Mouse (Mus musculus) limb, embryonic 14.5 days (tissue): ENCODE results near the gene Akap13. TPM values are rescaled to one million over a fixed set of nuclear protein-coding genes. Genes with fewer than 3 reads are reported as not detected.

Experiments used
- ATAC-seq: fragments of 200-750 bp; cut with Nextera tagmentation; 2 replicates; pipeline ENCODE4 v1.8.0; 2017; ENCODE audit warnings: low read depth, moderate number of reproducible peaks, moderate TSS enrichment; ENCODE audit not compliant: low FRiP score
- DNase-seq: peaks from one replicate; pipeline ENCODE4 v3.0.0-alpha.2; 2015; ENCODE audit warnings: low spot score
- H3K27ac ChIP-seq: fragments of 300-500 bp; sonication (generic); replicated peaks from 2 replicates; pipeline ENCODE4 v1.5.1; 2014; ENCODE audit warnings: low read depth, mild to moderate bottlenecking, low read length, moderate library complexity, mixed read lengths
- H3K27me3 ChIP-seq: fragments of 300-500 bp; sonication (generic); 2 replicates; pipeline ENCODE4 v1.6.1; 2014; ENCODE audit warnings: low read length, mixed read lengths; ENCODE audit not compliant: control insufficient read depth, insufficient read depth
- H3K36me3 ChIP-seq: fragments of 300-500 bp; sonication (generic); 2 replicates; pipeline ENCODE4 v1.6.1; 2014; ENCODE audit warnings: mild to moderate bottlenecking, low read length, moderate library complexity, mixed read lengths; ENCODE audit not compliant: control insufficient read depth, insufficient read depth
- H3K4me1 ChIP-seq: fragments of 300-500 bp; sonication (generic); 2 replicates; pipeline ENCODE4 v1.6.1; 2014; ENCODE audit warnings: antibody characterized with exemption, low read length, mixed read lengths; ENCODE audit not compliant: control insufficient read depth, insufficient read depth
- H3K4me2 ChIP-seq: fragments of 300-500 bp; sonication (generic); replicated peaks from 2 replicates; pipeline ENCODE4 v1.6.1; 2014; ENCODE audit warnings: low read depth, mild to moderate bottlenecking, low read length, moderate library complexity; ENCODE audit not compliant: severe bottlenecking
- H3K4me3 ChIP-seq: fragments of 300-500 bp; sonication (generic); replicated peaks from 2 replicates; pipeline ENCODE4 v1.5.1; 2014; ENCODE audit warnings: low read length
- H3K9ac ChIP-seq: fragments of 300-500 bp; sonication (generic); 2 replicates; pipeline ENCODE4 v1.6.1; 2014; ENCODE audit warnings: mild to moderate bottlenecking, low read depth, low read length, moderate library complexity; ENCODE audit not compliant: severe bottlenecking
- H3K9me3 ChIP-seq: fragments of 300-500 bp; sonication (generic); 2 replicates; pipeline ENCODE4 v1.6.1; 2016; ENCODE audit warnings: low read length; ENCODE audit not compliant: control insufficient read depth
- POLR2A ChIP-seq: fragments of 200-500 bp; IDR thresholded peaks from 2 replicates; pipeline ENCODE4 v1.8.0; 2012; ENCODE audit warnings: inconsistent platforms, mild to moderate bottlenecking, moderate library complexity, borderline replicate concordance; ENCODE audit not compliant: insufficient read depth, insufficient read length; ENCODE audit errors: extremely low read depth
- WGBS: fragments of 180-500 bp; shearing (Covaris S2); extraction: QIAGEN DNeasy Blood & Tissue Kit; methylation state at CpG from one replicate; pipeline ENCODE4 v1.1.7; 2014; 5-methylcytosine and 5-hydroxymethylcytosine counted together
- polyA plus RNA-seq, 2 experiments: library from polyadenylated mRNA; depleted of rRNA in 1 of 2; stranded (reverse) in 1 of 2; unstranded in 1 of 2; fragments of >200 nt; fragmentation: Nextera tagmentation in 1 of 2; extraction: Ambion mirVana in 1 of 2; gene quantifications; 2 replicates each; pipeline versions ENCODE4 v1.2.1 to v1.2.3; 2012 to 2014

The Akap13 gene
- polyA plus RNA-seq, 2 experiments: 18.7 to 51.4 TPM

GRCm38 (mm10) chr7:75473294-75473693, 18.0 kb downstream of the Akap13 start:
- H3K9ac ChIP-seq: no peak overlapping the region
- TF ChIP-seq POLR2A: no peak
- no peaks in the 10 kb centered on the region for H3K27me3 ChIP-seq
- H3K4me1 ChIP-seq: peaks cover 8% of the 10 kb centered on the region
- H3K4me2 ChIP-seq: no peak overlapping the region
- no peak overlapping the region for H3K27ac ChIP-seq
- no peak overlapping the region for H3K4me3 ChIP-seq
- no peak for DNase-seq
- H3K36me3 ChIP-seq: no peaks in the 10 kb centered on the region
- 89% methylated on average over 1 of the region's 1 CpGs for WGBS
- ATAC-seq: no peak
- no peaks in the 10 kb centered on the region for H3K9me3 ChIP-seq

GRCm38 (mm10) chr7:75474064-75474463, 18.7 kb downstream of the Akap13 start:
- DNase-seq (no peak), ATAC-seq (no peak)
- Histone ChIP-seq H3K27ac (no peak overlapping the region), H3K27me3 (no peaks in the 10 kb centered on the region), H3K9me3 (no peaks in the 10 kb centered on the region), H3K4me2 (no peak overlapping the region), H3K9ac (no peak overlapping the region), H3K36me3 (no peaks in the 10 kb centered on the region), H3K4me1 (peaks cover 8% of the 10 kb centered on the region), H3K4me3 (no peak overlapping the region)
- TF ChIP-seq POLR2A: no peak
- WGBS: 35% methylated on average over 1 of the region's 1 CpGs

GRCm38 (mm10) chr7:75474564-75475150, 19.3 kb downstream of the Akap13 start:
- no peak for TF ChIP-seq POLR2A

GRCm38 (mm10) chr7:75478060-75478459, 22.7 kb downstream of the Akap13 start:
- WGBS: 72% methylated on average over 2 of the region's 2 CpGs
- ATAC-seq (no peak), DNase-seq (no peak)
- Histone ChIP-seq H3K27ac (no peak overlapping the region), H3K36me3 (no peaks in the 10 kb centered on the region), H3K4me1 (peaks cover 8% of the 10 kb centered on the region), H3K9me3 (no peaks in the 10 kb centered on the region), H3K9ac (no peak overlapping the region), H3K27me3 (no peaks in the 10 kb centered on the region), H3K4me2 (no peak overlapping the region), H3K4me3 (no peak overlapping the region)
- TF ChIP-seq POLR2A: no peak

More at GRCm38 (mm10) chr7:75474564-75475150, 19.3 kb downstream of the Akap13 start:
- H3K27me3 ChIP-seq: no peaks in the 10 kb centered on the region
- H3K27ac ChIP-seq: no peak overlapping the region
- H3K4me1 ChIP-seq: peaks cover 8% of the 10 kb centered on the region
- no peaks in the 10 kb centered on the region for H3K36me3 ChIP-seq
- H3K4me3 ChIP-seq: no peak overlapping the region
- DNase-seq: no peak
- no peak for ATAC-seq
- no peaks in the 10 kb centered on the region for H3K9me3 ChIP-seq
- no peak overlapping the region for H3K9ac ChIP-seq
- no peak overlapping the region for H3K4me2 ChIP-seq

- Histone ChIP-seq H3K9me3 (no peaks in the 10 kb centered on the region), H3K36me3 (no peaks in the 10 kb centered on the region), H3K27ac (no peak overlapping the region), H3K4me1 (no peaks in the 10 kb centered on the region), H3K4me2 (no peak overlapping the region), H3K27me3 (no peaks in the 10 kb centered on the region), H3K4me3 (no peak overlapping the region), H3K9ac (no peak overlapping the region)
- no peak for TF ChIP-seq POLR2A
- 90% methylated on average over 6 of the region's 6 CpGs for WGBS
- no peak for DNase-seq
- no peak for ATAC-seq
Measured at GRCm38 (mm10) chr7:75480721-75481426, 25.5 kb downstream of the Akap13 start.

- TF ChIP-seq POLR2A: no peak
- Histone ChIP-seq H3K4me1 (no peaks in the 10 kb centered on the region), H3K27ac (no peak overlapping the region), H3K9me3 (no peaks in the 10 kb centered on the region), H3K9ac (no peak overlapping the region), H3K4me3 (no peak overlapping the region), H3K27me3 (no peaks in the 10 kb centered on the region), H3K36me3 (no peaks in the 10 kb centered on the region), H3K4me2 (no peak overlapping the region)
- 70% methylated on average over 2 of the region's 2 CpGs for WGBS
- ATAC-seq: no peak
- DNase-seq: no peak
Measured at GRCm38 (mm10) chr7:75486031-75486430, 30.7 kb downstream of the Akap13 start.
